Mouse (Mus musculus) neutrophil, adult 5-6 weeks (primary cell): Measurements from ENCODE around the gene Casp3. TPM values are rescaled to one million over a fixed set of nuclear protein-coding genes. Genes with fewer than 3 reads are reported as not detected.

Experiments used
- ATAC-seq: fragments of 151-379, 151-347 bp; 2 replicates; pipeline ENCODE4 v1.8.0; 2017; ENCODE audit warnings: mild to moderate bottlenecking, moderate TSS enrichment; ENCODE audit not compliant: insufficient number of reproducible peaks, poor library complexity, low FRiP score, severe bottlenecking; ENCODE audit errors: extremely low read depth
- total RNA-seq: library from RNA; stranded (forward); fragments of 200-1000 nt; gene quantifications from 2 replicates; pipeline ENCODE4 v1.2.3, GENCODE M21; 2017

Gene Casp3
- total RNA-seq, 1 experiment from 2014 or later = 61.9 TPM

GRCm38 (mm10) chr8:46648421-46648820 lies 31.3 kb downstream of the Casp3 start:
- ATAC-seq = no peak

DNA sequence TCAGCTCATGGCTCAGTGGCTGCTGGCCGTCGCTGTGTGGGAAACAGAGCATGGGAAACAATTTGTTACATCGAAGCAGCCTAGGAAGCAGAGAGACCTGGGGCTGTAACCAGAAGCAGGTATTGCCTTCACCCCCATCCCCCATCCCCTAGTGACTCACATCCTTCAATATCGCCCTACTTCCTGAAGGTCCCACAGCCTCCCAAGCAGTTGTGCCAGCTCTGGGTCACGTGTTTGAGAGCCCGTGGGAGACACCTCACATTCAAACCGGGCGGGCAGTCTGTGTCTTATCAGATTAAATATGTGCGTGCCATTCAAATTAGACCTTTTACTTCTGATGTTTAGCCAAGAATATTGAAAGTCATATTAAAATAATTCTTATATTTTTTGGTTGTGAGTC lies 34.8 kb downstream of the Casp3 start:
- no peak for ATAC-seq

GRCm38 (mm10) chr8:46655919-46656318 lies 38.8 kb downstream of the Casp3 start:
- ATAC-seq = no peak

DNA sequence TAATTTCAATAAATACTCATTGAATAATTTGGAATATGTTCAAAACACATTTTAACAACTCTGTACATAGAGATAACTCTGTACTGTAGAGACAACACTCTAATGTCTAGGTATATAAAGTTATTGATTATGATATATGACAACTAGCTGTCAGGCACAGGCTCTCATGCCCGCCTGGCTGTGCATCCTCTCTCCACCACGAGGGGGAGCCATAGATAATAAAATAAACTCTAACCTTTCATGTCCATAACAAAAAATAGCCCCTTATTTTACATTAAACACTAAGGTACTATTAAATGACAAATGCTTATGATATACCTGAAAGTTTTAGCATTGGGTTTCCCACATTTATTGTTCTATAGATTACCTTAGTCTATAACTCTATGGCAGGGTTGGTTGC lies 54.4 kb downstream of the Casp3 start:
- ATAC-seq = peak; percentile 71; the same call in 1 of the 2 replicates

GRCm38 (mm10) chr8:46680671-46681365 lies 63.7 kb downstream of the Casp3 start:
- ATAC-seq = no peak

DNA sequence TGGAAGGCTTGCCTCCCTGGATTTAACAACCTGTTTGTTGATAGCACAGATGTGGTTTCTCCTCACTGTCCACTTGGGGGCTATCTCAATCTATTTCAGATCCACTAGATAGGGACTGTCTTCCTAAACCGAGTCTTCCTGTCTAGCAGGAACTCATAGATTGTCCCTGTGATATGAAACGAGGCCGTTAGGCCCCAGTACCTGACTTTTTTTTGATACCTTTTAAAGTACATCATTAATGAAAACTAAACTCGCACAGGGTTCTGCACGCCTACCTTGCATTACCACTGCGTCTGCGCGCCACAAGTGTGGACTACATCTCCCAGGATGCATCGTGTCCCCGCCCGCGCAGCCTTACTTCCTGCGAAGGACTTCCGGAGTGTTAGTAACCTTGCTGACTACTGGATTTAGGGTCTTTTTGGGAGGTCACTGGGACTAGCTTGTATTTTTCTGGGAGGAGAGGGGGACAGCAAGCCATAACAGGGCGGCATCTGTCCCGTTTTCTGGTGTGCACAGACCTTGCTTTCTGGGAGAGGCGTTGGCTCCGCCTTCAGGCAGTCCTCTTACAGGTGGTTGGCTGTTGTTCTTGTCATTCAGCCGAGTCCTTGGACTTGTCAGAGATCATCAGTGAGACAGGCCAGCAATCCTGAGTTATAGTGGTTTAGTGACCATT lies 69.7 kb downstream of the Casp3 start:
- ATAC-seq = peak; percentile 98

Other genes starting within 250 kb of the Casp3 start
- 57.7 and 77.8 TPM in 2 replicates for gene Acsl1, start 146.3 kb upstream of the Casp3 start, total RNA-seq
- gene Cenpu, start 65.3 kb upstream of the Casp3 start, total RNA-seq = 5.9 and 10.5 TPM in 2 replicates
- 19.1 and 23.8 TPM in 2 replicates for gene Primpol, start 79 bp upstream of the Casp3 start, total RNA-seq
- gene Irf2, start 122.4 kb downstream of the Casp3 start, total RNA-seq = 282 and 327 TPM in 2 replicates